Mouse (Mus musculus) cerebral cortex, adult 2 months (tissue): ENCODE data around the gene Flywch2.

ENCODE experiments used
- WGBS: fragments of 180-500 bp; shearing (Covaris S2); methylation state at CpG from one replicate; pipeline ENCODE4 v1.1.7; 2018; 5-methylcytosine and 5-hydroxymethylcytosine counted together

Flywch2 gene

GRCm38 (mm10) chr17:23785561-23786471 is at the start of gene Flywch2:
TSS of gene Flywch2 (minus strand) at chr17:23786081.
- WGBS, result 3% methylated on average over 43 of the region's 43 CpGs

DNA sequence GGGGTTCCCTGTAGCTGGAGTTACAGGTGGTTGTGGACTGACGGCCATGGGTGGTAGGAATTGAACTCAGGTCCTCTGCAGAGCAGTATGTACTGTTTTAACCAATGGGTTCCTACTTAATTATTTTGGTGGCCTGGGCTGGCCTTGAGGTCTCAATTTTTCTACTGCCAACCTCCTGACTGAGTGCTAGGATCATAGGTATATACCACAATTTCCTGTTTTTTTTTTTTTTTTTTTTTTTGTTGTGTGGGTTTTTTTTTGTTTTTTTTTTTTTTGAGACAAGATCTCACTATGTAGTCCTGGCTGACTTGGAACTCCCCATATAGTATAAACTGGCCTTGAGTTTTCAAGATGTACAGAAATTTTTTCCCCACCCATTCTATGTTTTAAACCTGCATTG is 45.3 kb upstream of the Flywch2 start:
- 100% methylated on average over 1 of the region's 1 CpGs for WGBS

DNA sequence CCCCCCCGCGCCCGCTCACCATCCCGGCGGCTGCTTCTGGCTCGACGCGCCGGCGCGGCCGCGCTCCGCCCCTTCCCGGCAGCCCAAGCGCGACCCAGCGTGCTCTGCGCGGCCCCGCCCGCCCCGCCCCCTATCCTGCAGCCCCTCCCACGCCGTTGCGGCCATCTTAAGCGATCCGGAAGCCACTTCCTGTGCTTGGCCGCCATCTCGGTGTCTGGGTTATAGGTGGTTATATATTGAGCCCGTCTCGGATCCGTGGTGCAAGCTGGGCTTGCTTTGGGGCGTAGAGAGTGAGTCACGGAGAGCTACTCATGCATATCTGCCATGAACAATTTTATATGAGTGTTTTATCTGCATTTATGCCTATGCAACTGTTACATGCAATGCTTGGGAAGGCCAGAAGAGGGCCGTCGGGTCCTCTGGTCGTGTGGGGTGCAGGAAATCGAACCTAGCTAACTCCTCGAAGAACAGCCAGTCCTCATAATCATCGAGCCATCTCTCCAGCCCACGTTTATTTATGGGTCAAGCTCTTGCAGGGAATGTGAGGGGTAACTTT is 43.3 kb upstream of the Flywch2 start, which contains the start of gene Elob:
Elob (minus strand) TSS at position 73 of the 556 bp plus-strand sequence.
- 2% methylated on average over 37 of the region's 42 CpGs for WGBS

DNA sequence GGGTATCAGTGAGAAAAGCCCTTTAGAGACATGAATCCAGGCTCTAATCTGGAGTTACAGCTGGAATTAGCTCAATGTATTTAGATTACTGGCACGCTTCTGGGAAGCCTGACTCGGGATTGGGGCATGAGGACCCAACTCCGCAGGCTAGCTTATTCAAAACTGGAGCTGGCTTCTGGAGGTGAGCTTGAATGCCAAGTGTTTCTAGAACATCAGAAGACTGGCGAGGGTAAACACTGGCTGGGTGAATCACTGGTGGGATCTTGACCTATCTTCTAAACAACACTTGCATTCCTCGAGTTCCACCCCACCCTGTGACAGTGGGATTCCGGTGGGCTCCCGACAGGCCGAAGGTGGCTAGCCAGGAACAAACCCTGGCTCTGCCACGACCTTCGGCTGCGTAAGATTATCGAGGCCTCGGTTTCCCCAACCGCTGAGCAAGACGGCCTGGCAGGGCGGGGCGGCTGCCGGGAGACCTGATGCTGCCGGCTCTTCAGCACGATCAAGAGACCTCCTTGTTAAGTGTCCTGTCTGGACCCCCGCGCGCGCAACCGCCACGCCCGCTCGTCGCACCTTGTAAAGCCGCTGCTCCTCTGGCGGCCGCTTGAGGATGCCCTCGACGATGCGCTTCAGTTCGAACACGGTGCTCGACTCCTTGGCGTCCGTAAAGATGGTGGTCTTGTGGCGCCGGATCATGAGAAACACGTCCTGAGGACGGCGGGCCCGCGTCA is 42.6 kb upstream of the Flywch2 start:
- under 1% methylated on average over 47 of the region's 47 CpGs for WGBS

DNA sequence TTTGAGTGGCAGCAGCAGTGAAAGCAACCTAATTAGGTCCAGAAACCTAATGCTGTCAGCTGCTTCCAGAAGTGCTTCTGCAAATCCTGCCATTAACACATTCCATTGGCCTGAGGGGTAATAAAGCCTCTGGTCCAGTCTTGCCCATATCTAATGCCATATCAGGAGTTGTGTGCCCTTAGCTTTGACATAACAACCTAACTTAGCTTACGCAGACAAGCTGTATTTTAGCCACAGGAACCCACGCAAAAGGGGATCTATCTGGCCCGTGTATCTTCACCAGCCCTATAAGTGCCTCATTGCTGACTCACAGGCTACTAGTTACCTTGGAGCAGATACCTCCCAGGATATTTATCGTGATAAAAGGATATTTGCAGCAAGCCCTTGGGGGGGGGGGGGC is 39.7 kb upstream of the Flywch2 start:
- 73% methylated on average over 4 of the region's 4 CpGs for WGBS

- WGBS, result 80% methylated on average over 12 of the region's 12 CpGs
Observed at GRCm38 (mm10) chr17:23823614-23824013, 37.7 kb upstream of the Flywch2 start.

DNA sequence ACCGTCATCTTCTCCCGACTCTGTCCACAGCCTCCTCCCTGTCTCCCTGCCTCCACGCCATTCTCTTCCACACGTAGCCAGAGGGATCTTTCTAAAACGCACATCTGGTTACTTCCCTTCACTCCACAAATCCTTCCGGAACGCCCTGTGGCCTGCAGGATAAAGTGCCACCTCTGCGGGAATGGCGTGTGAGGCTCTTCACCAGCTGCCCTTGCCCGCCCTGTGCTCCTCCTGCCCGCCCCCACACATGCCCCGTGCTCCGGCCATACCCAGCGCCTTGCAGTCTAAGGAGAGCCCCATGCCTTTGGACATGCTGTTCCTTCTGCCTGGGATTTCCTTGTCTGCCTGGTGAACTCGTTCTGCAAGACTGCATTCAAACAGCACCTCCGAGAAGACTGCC is 37.1 kb upstream of the Flywch2 start:
- 67% methylated on average over 16 of the region's 16 CpGs for WGBS

GRCm38 (mm10) chr17:23822094-23822493 is 36.2 kb upstream of the Flywch2 start:
- WGBS, result 64% methylated on average over 6 of the region's 6 CpGs

GRCm38 (mm10) chr17:23820731-23821130 is 34.9 kb upstream of the Flywch2 start:
- 78% methylated on average over 5 of the region's 5 CpGs for WGBS

DNA sequence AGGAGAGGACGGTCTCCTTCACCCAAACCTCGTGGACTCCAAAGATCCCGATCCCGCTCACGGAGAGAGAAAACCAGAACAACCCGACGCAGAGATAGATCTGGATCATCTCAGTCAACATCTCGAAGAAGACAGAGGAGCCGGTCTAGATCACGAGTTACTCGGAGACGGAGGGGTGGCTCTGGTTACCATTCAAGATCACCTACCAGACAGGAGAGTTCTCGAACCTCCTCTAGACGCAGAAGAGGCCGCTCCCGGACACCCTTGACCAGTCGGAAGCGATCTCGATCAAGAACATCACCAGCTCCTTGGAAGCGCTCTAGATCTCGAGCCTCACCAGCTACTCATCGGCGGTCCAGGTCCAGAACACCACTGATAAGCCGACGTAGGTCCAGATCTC is 33.4 kb upstream of the Flywch2 start:
- WGBS, result 98% methylated on average over 25 of the region's 25 CpGs

DNA sequence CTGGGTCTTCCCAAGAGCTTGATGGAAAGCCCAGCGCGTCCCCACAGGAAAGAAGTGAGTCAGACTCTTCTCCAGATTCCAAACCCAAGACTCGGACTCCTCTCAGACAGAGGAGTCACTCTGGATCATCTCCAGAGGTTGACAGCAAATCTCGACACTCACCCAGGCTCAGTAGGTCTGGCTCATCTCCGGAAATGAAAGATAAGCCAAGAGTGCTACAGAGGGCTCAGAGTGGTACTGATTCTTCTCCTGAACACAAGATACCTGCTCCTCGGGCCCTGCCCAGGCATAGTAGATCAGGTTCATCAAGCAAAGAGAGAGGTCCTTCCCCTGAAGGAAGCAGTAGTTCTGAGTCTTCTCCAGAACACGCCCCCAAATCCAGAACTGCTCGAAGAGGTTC is 32.7 kb upstream of the Flywch2 start:
- 95% methylated on average over 8 of the region's 8 CpGs for WGBS

GRCm38 (mm10) chr17:23815641-23816040 is 29.8 kb upstream of the Flywch2 start:
- WGBS, result 99% methylated on average over 16 of the region's 16 CpGs

GRCm38 (mm10) chr17:23807918-23808317 is 22.0 kb upstream of the Flywch2 start:
- WGBS, result 74% methylated on average over 3 of the region's 3 CpGs

GRCm38 (mm10) chr17:23806867-23807266 is 21.0 kb upstream of the Flywch2 start:
- 32% methylated on average over 25 of the region's 25 CpGs for WGBS

GRCm38 (mm10) chr17:23804426-23805085 is 18.7 kb upstream of the Flywch2 start:
- WGBS, result under 1% methylated on average over 8 of the region's 8 CpGs

DNA sequence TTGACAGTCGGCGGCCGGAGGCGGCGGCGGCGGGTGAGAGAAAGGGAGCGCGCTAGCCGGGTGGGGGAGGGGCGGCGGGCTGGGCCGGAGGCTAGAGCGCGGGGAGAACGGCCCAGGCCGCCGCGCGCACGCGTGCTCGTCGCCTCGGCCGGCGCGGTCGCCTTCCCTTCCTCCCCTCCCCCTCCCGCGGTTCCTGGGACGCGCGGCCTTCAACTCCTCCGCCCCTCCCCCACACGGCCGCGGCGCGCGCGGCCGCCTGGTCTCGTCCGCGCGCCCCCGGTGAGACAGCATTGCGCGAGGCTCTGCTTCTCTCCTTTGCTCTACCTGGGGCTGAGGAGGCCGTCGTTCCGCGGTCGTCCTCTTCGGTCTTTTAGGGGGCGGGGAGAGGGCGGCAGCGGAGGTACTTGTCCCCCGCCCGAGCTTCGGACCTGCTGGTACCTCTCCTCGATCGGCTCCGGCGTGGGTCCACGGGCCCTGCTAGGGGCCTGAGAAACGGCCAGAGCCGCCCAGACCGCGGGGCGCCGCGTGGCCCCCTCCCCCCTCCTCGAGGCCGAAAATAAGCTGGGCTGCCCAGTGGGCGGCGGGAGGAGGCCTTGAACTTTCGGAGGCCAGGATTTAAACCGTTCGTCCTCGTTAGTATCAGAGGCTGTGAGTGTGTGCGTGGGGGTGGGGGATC is 17.6 kb upstream of the Flywch2 start:
- WGBS, result 1% methylated on average over 63 of the region's 83 CpGs

- under 1% methylated on average over 60 of the region's 60 CpGs for WGBS
Observed at GRCm38 (mm10) chr17:23802746-23803365, 17.0 kb upstream of the Flywch2 start.

DNA sequence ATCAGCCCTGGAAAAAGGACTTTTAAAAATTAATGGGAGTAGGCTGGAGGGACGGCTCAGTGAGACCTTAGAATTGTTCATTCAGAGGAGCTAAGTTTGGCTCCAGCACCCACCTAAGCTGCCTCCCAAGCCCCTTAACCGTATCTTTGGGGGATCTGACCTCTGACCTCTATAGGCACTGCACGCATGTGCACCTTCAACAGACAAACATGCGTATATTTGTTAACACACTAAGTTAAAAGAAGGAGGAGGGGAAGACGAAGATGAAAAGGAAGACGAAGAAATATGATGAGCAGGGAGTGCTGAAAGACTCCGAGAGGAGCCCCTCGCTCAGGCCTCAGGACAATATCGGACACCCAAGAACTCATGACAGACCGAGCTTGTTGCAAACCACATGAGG is 15.7 kb upstream of the Flywch2 start:
- WGBS, result 95% methylated on average over 10 of the region's 10 CpGs

DNA sequence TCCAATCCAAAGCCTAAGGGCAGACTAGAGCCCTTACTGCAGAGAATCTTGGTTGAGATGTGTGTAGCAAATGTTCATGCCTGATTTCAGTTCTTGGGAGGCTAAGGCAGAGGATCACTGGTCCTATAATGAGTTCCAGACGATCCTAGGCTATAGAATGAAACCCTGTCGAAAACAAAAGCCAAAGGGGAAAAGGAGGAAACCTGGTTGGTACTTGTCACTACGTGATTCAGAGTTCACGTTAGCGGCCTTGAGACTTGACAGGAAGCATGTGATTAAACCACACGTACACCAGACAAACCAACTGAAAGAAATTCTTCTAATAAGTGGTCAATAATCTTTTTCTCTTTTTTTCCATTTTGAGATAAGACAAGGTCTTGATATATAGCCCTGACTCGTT is 11.4 kb upstream of the Flywch2 start:
- 84% methylated on average over 7 of the region's 7 CpGs for WGBS

DNA sequence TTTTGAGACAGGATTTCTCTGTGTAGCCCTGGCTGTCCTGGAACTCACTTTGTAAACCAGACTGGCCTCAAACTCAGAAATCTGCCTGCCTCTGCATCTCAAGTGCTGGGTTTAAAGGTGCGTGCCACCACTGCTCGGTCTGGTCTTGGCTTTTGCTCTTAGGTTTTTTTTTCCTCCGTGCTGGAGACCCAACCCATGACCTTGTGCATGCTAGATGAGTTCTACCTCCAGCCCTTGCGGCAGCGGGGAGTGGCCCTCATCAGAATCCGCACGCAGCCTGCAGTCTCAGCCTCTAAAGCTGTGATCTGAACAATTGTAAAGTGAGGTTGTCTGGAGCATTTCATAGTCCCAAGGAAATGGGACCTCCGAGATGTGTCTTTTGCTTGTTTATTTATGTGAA is 9.4 kb upstream of the Flywch2 start:
- WGBS, result 97% methylated on average over 8 of the region's 8 CpGs

DNA sequence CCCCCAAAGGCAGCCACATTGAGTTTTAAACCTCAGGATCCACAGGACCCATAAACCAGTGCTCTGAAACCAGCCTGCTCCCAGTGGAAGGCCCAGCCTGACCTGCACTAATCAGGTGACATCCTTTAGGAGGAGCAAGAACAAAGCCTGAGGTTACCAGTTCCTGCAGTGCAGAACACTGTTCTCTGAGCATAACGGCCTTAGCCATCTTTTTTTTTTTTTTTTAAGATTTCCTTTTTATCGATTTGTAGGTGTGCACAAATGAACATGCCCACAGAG is 5.1 kb upstream of the Flywch2 start:
- 56% methylated on average over 2 of the region's 2 CpGs for WGBS
